Comparison of ENCODE assay signal across 25 mouse cellular contexts in the genomic region with DNA sequence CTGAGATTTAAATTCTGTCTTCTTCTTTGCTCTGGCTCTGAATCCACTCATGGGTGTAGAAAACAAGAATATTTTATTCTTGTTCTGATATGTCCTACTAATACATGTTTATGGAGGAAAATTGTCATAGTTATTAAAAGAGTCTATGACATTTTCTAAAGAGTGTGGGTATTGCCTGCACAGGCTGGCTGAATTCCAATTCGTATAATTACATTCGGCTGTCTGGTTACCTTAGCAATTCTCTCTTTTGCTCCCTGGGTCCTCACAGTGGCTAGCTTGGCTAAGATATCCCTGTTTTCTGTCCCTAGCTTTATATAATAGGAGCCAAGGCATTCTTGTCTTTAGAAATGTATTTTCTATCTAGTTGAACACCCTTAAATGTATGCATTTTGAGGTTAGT.
"Had no signal": no experiment of that assay in that cellular context is flagged by ENCODE, and none has a peak within 500 bp of the region (broad histone marks: within the 10 kb centered on the region; RNA-seq: fewer than 3 reads in every experiment).

No protein-coding gene starts in this region.

- ATAC-seq: forebrain, embryonic 13.5 days; forebrain, embryonic 14.5 days; forebrain, embryonic 15.5 days; forebrain, embryonic 16.5 days; forebrain, postnatal 0 days had no signal

- H3K4me2 ChIP-seq: embryonic facial prominence, embryonic 12.5 days; embryonic facial prominence, embryonic 13.5 days; embryonic facial prominence, embryonic 15.5 days; forebrain, embryonic 12.5 days; forebrain, embryonic 13.5 days; forebrain, embryonic 15.5 days had no signal

- H3K4me1 ChIP-seq: embryonic facial prominence, embryonic 10.5 days; embryonic facial prominence, embryonic 12.5 days; embryonic facial prominence, embryonic 13.5 days; embryonic facial prominence, embryonic 15.5 days; forebrain, embryonic 10.5 days; forebrain, embryonic 12.5 days had no signal

- H3K9ac ChIP-seq: embryonic facial prominence, embryonic 12.5 days; embryonic facial prominence, embryonic 13.5 days; embryonic facial prominence, embryonic 15.5 days; forebrain, embryonic 12.5 days; forebrain, embryonic 13.5 days; forebrain, embryonic 15.5 days; forebrain, postnatal 0 days had no signal

- H3K36me3 ChIP-seq: embryonic facial prominence, embryonic 10.5 days; embryonic facial prominence, embryonic 12.5 days; embryonic facial prominence, embryonic 13.5 days; embryonic facial prominence, embryonic 15.5 days; forebrain, embryonic 10.5 days; forebrain, embryonic 12.5 days; forebrain, embryonic 15.5 days had no signal

- DNase-seq: cerebellum, adult 8-10 months; cerebellum, adult 9-10 months; cerebellum, adult 9-11 months; cerebellum, postnatal 25 days; cerebellum, postnatal 36 days; embryo, embryonic 11 days; forebrain, postnatal 0 days; gastrocnemius, adult 2 months; gastrocnemius, postnatal 10 days; gastrocnemius, postnatal 14 days; gastrocnemius, postnatal 25 days; gastrocnemius, postnatal 36 days; heart, adult 18-20 months; heart, adult 2 months had no signal

- H3K9me3 ChIP-seq: embryonic facial prominence, embryonic 10.5 days; embryonic facial prominence, embryonic 12.5 days; embryonic facial prominence, embryonic 13.5 days; embryonic facial prominence, embryonic 15.5 days; forebrain, embryonic 10.5 days; forebrain, embryonic 12.5 days; forebrain, embryonic 13.5 days; forebrain, embryonic 15.5 days had no signal

- H3K4me3 ChIP-seq: embryonic facial prominence, embryonic 10.5 days; embryonic facial prominence, embryonic 12.5 days; embryonic facial prominence, embryonic 13.5 days; embryonic facial prominence, embryonic 15.5 days; erythroblast, embryonic 14.5 days; forebrain, embryonic 10.5 days; forebrain, embryonic 12.5 days; forebrain, embryonic 13.5 days; forebrain, embryonic 15.5 days; gastrocnemius, adult 2 months; heart, adult 2 months had no signal

- H3K27me3 ChIP-seq: embryonic facial prominence, embryonic 12.5 days; embryonic facial prominence, embryonic 13.5 days; embryonic facial prominence, embryonic 15.5 days; forebrain, embryonic 13.5 days; forebrain, embryonic 15.5 days had no signal

- H3K27ac ChIP-seq: embryonic facial prominence, embryonic 10.5 days; embryonic facial prominence, embryonic 12.5 days; embryonic facial prominence, embryonic 13.5 days; embryonic facial prominence, embryonic 15.5 days; forebrain, embryonic 10.5 days; forebrain, embryonic 12.5 days; forebrain, embryonic 13.5 days; forebrain, embryonic 15.5 days; gastrocnemius, adult 2 months; heart, adult 2 months had no signal
